Mouse (Mus musculus) monocyte, adult 5-6 weeks (primary cell): ENCODE data around the gene Acyp1. TPM values are rescaled to one million over a fixed set of nuclear protein-coding genes. Genes with fewer than 3 reads are reported as not detected.
A peak's percentile ranks its signal among the peaks of the same experiment; 100 is the strongest.
"Not testable (repeated sequence)": the region's sequence is repeated elsewhere in the genome, so short reads cannot be mapped to it uniquely, and the experiment has no call there.

ENCODE experiments used
- ATAC-seq: fragments of 153-309, 156-312 bp; replicated peaks from 2 replicates; pipeline ENCODE4 v1.8.0; 2017; ENCODE audit warnings: mild to moderate bottlenecking; ENCODE audit not compliant: low TSS enrichment, insufficient number of reproducible peaks, severe bottlenecking, poor library complexity, low FRiP score
- total RNA-seq: library from RNA; stranded (forward); fragments of 200-1000, 200-491, 200-594 nt; gene quantifications from 3 replicates; pipeline ENCODE4 v1.2.3, GENCODE M21; 2017

Acyp1 gene
- total RNA-seq, 1 experiment from 2014 or later, result 30.7 TPM

- ATAC-seq, result peak; percentile 62; the same call in 1 of the 2 replicates
Measured at GRCm38 (mm10) chr12:85286941-85287340, 1.3 kb downstream of the Acyp1 start.

GRCm38 (mm10) chr12:85284996-85285395 is 3.2 kb downstream of the Acyp1 start:
- no peak for ATAC-seq

- no peak for ATAC-seq
Measured at GRCm38 (mm10) chr12:85284331-85284730, 3.9 kb downstream of the Acyp1 start.

- not testable (repeated sequence) for ATAC-seq
Measured at GRCm38 (mm10) chr12:85281756-85282155, 6.5 kb downstream of the Acyp1 start.

- no peak for ATAC-seq
Measured at GRCm38 (mm10) chr12:85280845-85281651, 7.2 kb downstream of the Acyp1 start.

GRCm38 (mm10) chr12:85280105-85280844 is 8.0 kb downstream of the Acyp1 start:
- peak; percentile 99 for ATAC-seq

- 0 out of 2 replicates have a peak, but pooled peaks have one; percentile 7 for ATAC-seq
Measured at GRCm38 (mm10) chr12:85279396-85280080, 8.7 kb downstream of the Acyp1 start.

- no peak for ATAC-seq
Measured at GRCm38 (mm10) chr12:85278919-85279318, 9.3 kb downstream of the Acyp1 start.

- ATAC-seq, result no peak
Measured at GRCm38 (mm10) chr12:85276273-85276672, 12.0 kb downstream of the Acyp1 start.

- ATAC-seq, result no peak
Measured at GRCm38 (mm10) chr12:85273508-85273907, 14.7 kb downstream of the Acyp1 start.

- no peak for ATAC-seq
Measured at GRCm38 (mm10) chr12:85271843-85272206, 16.4 kb downstream of the Acyp1 start.

- no peak for ATAC-seq
Measured at GRCm38 (mm10) chr12:85271132-85271842, 17.0 kb downstream of the Acyp1 start.

- ATAC-seq, result peak; percentile 80
Measured at GRCm38 (mm10) chr12:85270319-85270718, 17.9 kb downstream of the Acyp1 start, which contains the start of gene Mlh3. Mlh3 (minus strand) TSS chr12:85270599.

- ATAC-seq, result no peak
Measured at GRCm38 (mm10) chr12:85269821-85270220, 18.4 kb downstream of the Acyp1 start.

GRCm38 (mm10) chr12:85266248-85266647 is 22.0 kb downstream of the Acyp1 start:
- ATAC-seq, result no peak

GRCm38 (mm10) chr12:85264940-85265339 is 23.3 kb downstream of the Acyp1 start:
- ATAC-seq, result no peak

GRCm38 (mm10) chr12:85264531-85264930 is 23.7 kb downstream of the Acyp1 start:
- ATAC-seq, result no peak

- no peak for ATAC-seq
Measured at GRCm38 (mm10) chr12:85263190-85263589, 25.0 kb downstream of the Acyp1 start.

GRCm38 (mm10) chr12:85262489-85262888 is 25.7 kb downstream of the Acyp1 start:
- ATAC-seq, result no peak
